Mouse (Mus musculus) layer of hippocampus, adult 9-11 months (tissue): ENCODE data around the gene Olfr1052.
"Not testable (repeated sequence)": the region's sequence is repeated elsewhere in the genome, so short reads cannot be mapped to it uniquely, and the experiment has no call there.

Experiments used
- DNase-seq: peaks from one replicate; pipeline ENCODE4 v3.0.0; 2022

Olfr1052 gene

GRCm38 (mm10) chr2:86292155-86292554 lies at the start of gene Olfr1052:
Gene Olfr1052, plus strand, starts transcription at chr2:86292455.
- DNase-seq: no peak

- DNase-seq: not testable (repeated sequence)
Measured at GRCm38 (mm10) chr2:86258228-86258627, 34.0 kb upstream of the Olfr1052 start, which contains the start of gene Olfr1049. Gene Olfr1049, minus strand, starts transcription at chr2:86258328.

GRCm38 (mm10) chr2:86278988-86279387 lies 13.3 kb upstream of the Olfr1052 start, which contains the start of gene Olfr1051:
Gene Olfr1051, minus strand, starts transcription at chr2:86279088.
- not testable (repeated sequence) for DNase-seq

GRCm38 (mm10) chr2:86315184-86315583 lies 22.9 kb downstream of the Olfr1052 start, which contains the start of gene Olfr1053:
Gene Olfr1053, minus strand, starts transcription at chr2:86315284.
- no peak for DNase-seq

- no peak for DNase-seq
Measured at GRCm38 (mm10) chr2:86335333-86335732, 43.1 kb downstream of the Olfr1052 start, which contains the start of gene Olfr1054. Gene Olfr1054, minus strand, starts transcription at chr2:86335433.
